Mouse (Mus musculus): ENCODE data around the gene Dip2a. TPM values are rescaled to one million over a fixed set of nuclear protein-coding genes. Genes with fewer than 3 reads are reported as not detected.

The Dip2a gene
- polyA plus RNA-seq, 1 experiment: 2.1 TPM

- H3K9me3 ChIP-seq: no peaks in the 10 kb centered on the region
- no peaks in the 10 kb centered on the region for H3K36me3 ChIP-seq (replicated peaks; ENCODE audit: low read length)
- peaks cover 15% of the 10 kb centered on the region for H3K27me3 ChIP-seq (replicated peaks)
- H3K4me3 ChIP-seq (replicated peaks): no peak within 1 kb of the TSS
- TF ChIP-seq FLI1 (IDR thresholded peaks at IDR 0.05; ENCODE audit: low read length) (no peak), GATA1 (IDR thresholded peaks at IDR 0.05; ENCODE audit: borderline replicate concordance, low read length) (no peak)
- peaks cover 23% of the 10 kb centered on the region for H3K4me1 ChIP-seq
Measured at GRCm38 (mm10) chr10:76253536-76253935, 91.6 kb downstream of the Dip2a start, which contains the start of gene S100b. S100b (plus strand) TSS chr10:76253853.

DNA sequence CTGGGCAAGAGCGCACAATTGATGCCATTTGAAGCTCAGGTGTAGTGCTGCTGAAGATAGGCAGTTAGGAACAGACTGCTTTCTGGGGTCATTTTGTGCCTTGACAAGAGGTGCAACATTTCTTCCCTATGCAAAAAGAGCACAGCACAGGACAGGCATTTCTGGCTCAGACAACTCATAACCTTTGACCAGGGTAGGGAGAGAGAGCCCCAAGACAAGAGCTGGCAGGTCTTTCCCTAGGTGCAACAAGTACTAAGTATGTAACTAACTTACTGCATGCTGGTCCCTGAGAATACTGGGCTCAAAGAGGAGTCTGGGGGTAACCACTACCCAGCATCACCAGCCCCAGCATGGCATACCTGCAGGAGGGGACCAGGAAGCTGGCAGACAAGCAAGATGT, 92.0 kb downstream of the Dip2a start:
- no peaks in the 10 kb centered on the region for H3K36me3 ChIP-seq (replicated peaks; ENCODE audit: low read length)
- no peak overlapping the region for H3K4me3 ChIP-seq (replicated peaks)
- H3K27me3 ChIP-seq (replicated peaks): peaks cover 19% of the 10 kb centered on the region
- peaks cover 19% of the 10 kb centered on the region for H3K4me1 ChIP-seq
- H3K9me3 ChIP-seq: no peaks in the 10 kb centered on the region
- TF ChIP-seq GATA1 (IDR thresholded peaks at IDR 0.05; ENCODE audit: borderline replicate concordance, low read length) (no peak), FLI1 (IDR thresholded peaks at IDR 0.05; ENCODE audit: low read length) (no peak)

- peaks cover 27% of the 10 kb centered on the region for H3K27me3 ChIP-seq (replicated peaks)
- no peaks in the 10 kb centered on the region for H3K36me3 ChIP-seq (replicated peaks; ENCODE audit: low read length)
Measured at GRCm38 (mm10) chr10:76250870-76251269, 94.2 kb downstream of the Dip2a start.

DNA sequence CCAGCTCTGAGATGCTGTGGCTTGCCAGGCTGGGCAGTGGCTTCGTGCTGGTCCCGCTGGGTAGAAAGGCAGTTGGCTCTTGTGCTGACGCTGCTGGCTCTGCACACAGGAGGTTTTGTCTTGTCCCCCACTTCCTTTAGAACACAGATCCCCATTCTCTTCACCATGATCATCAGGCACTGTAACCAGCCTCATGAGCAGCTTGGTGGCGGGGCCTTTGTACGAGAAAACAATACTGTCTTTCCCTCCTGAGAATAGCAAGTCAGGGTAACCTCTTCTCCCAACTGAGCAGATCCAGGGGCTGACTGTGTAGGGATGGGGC, 96.5 kb downstream of the Dip2a start:
- peaks cover 5% of the 10 kb centered on the region for H3K4me1 ChIP-seq

More at GRCm38 (mm10) chr10:76250870-76251269, 94.2 kb downstream of the Dip2a start:
- TF ChIP-seq FLI1 (IDR thresholded peaks at IDR 0.05; ENCODE audit: low read length) (no peak), GATA1 (IDR thresholded peaks at IDR 0.05; ENCODE audit: borderline replicate concordance, low read length) (no peak)
- no peaks in the 10 kb centered on the region for H3K9me3 ChIP-seq
- H3K4me3 ChIP-seq (replicated peaks): no peak overlapping the region
- H3K4me1 ChIP-seq: peaks cover 5% of the 10 kb centered on the region

GRCm38 (mm10) chr10:76247960-76248646, 97.0 kb downstream of the Dip2a start:
- no peak overlapping the region for H3K4me3 ChIP-seq (replicated peaks)
- peaks cover 5% of the 10 kb centered on the region for H3K4me1 ChIP-seq
- no peak for TF ChIP-seq FLI1 (IDR thresholded peaks at IDR 0.05; ENCODE audit: low read length)
- TF ChIP-seq GATA1 (IDR thresholded peaks at IDR 0.05; ENCODE audit: borderline replicate concordance, low read length): no peak
- H3K27me3 ChIP-seq (replicated peaks): peaks cover 22% of the 10 kb centered on the region
- H3K36me3 ChIP-seq (replicated peaks; ENCODE audit: low read length): no peaks in the 10 kb centered on the region
- peaks cover 8% of the 10 kb centered on the region; the same call in 1 of the 2 replicates for H3K9me3 ChIP-seq

More for the DNA sequence above, 96.5 kb downstream of the Dip2a start:
- Histone ChIP-seq H3K9me3 (peaks cover 4% of the 10 kb centered on the region; the same call in 1 of the 2 replicates), H3K36me3 (replicated peaks; ENCODE audit: low read length) (no peaks in the 10 kb centered on the region), H3K4me3 (replicated peaks) (no peak overlapping the region), H3K27me3 (replicated peaks) (peaks cover 24% of the 10 kb centered on the region)
- TF ChIP-seq FLI1 (IDR thresholded peaks at IDR 0.05; ENCODE audit: low read length) (no peak), GATA1 (IDR thresholded peaks at IDR 0.05; ENCODE audit: borderline replicate concordance, low read length) (no peak)

- Histone ChIP-seq H3K4me3 (replicated peaks) (no peak overlapping the region), H3K36me3 (replicated peaks; ENCODE audit: low read length) (no peaks in the 10 kb centered on the region), H3K4me1 (no peaks in the 10 kb centered on the region; the same call in 1 of the 2 replicates), H3K27me3 (replicated peaks) (peaks cover 26% of the 10 kb centered on the region), H3K9me3 (peaks cover 8% of the 10 kb centered on the region; the same call in 1 of the 2 replicates)
- no peak for TF ChIP-seq FLI1 (IDR thresholded peaks at IDR 0.05; ENCODE audit: low read length)
- no peak for TF ChIP-seq GATA1 (IDR thresholded peaks at IDR 0.05; ENCODE audit: borderline replicate concordance, low read length)
Measured at GRCm38 (mm10) chr10:76246601-76247000, 98.5 kb downstream of the Dip2a start.

DNA sequence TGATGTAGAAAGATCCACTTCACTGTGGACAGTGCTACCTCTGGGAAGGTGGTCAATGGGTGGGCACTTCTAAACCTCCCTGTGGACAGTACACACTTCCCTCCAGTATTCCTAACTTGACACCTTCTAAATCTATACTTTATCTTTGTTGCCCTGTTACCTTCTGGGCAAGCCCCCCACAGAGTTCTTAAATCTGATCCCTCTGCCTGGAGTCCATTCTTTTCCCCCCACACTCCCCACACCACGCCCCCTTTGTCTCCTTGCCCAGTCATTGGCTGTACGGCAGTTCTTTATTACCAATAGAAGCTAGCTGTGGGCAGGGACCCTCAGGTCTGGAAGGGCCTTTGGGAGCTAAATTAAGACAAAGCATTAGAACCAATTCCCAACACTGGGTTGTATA, 100.0 kb downstream of the Dip2a start:
- Histone ChIP-seq H3K9me3 (peaks cover 8% of the 10 kb centered on the region; the same call in 1 of the 2 replicates), H3K36me3 (replicated peaks; ENCODE audit: low read length) (no peaks in the 10 kb centered on the region), H3K4me3 (replicated peaks) (no peak overlapping the region), H3K27me3 (replicated peaks) (peaks cover 27% of the 10 kb centered on the region), H3K4me1 (no peaks in the 10 kb centered on the region; the same call in 1 of the 2 replicates)
- TF ChIP-seq FLI1 (IDR thresholded peaks at IDR 0.05; ENCODE audit: low read length): no peak
- TF ChIP-seq GATA1 (IDR thresholded peaks at IDR 0.05; ENCODE audit: borderline replicate concordance, low read length): no peak

DNA sequence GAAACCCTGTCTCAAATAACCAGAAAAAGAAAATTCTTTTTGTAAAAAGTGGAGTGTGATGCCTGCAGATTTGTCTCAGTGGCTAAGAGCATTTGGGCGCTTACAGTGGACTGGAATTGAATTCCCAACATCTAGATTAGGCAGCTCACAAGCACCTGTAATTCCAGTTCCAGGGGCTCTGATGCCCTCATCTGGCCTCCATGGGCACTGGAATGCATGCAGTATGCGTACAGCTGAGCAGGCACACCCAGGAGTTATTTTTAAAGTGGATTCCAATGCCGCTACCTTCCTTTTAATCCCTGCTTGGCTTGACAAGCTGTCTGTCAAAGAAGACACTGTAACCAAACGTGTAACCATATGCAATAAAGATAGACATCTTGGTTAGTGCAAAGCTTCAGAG, 105.7 kb downstream of the Dip2a start:
- TF ChIP-seq GATA1 (IDR thresholded peaks at IDR 0.05; ENCODE audit: borderline replicate concordance, low read length) (no peak), FLI1 (IDR thresholded peaks at IDR 0.05; ENCODE audit: low read length) (no peak)
- H3K36me3 ChIP-seq (replicated peaks; ENCODE audit: low read length): peaks cover 13% of the 10 kb centered on the region
- peaks cover 22% of the 10 kb centered on the region for H3K4me1 ChIP-seq
- H3K4me3 ChIP-seq (replicated peaks): no peak overlapping the region
- H3K9me3 ChIP-seq: peaks cover 8% of the 10 kb centered on the region; the same call in 1 of the 2 replicates
- H3K27me3 ChIP-seq (replicated peaks): peaks cover 10% of the 10 kb centered on the region

- Histone ChIP-seq H3K4me1 (peaks cover 22% of the 10 kb centered on the region), H3K4me3 (replicated peaks) (peak within 1 kb of the TSS; percentile 98), H3K36me3 (replicated peaks; ENCODE audit: low read length) (peaks cover 13% of the 10 kb centered on the region), H3K9me3 (no peaks in the 10 kb centered on the region), H3K27me3 (replicated peaks) (peaks cover 5% of the 10 kb centered on the region)
- TF ChIP-seq FLI1 (IDR thresholded peaks at IDR 0.05; ENCODE audit: low read length) (no peak), GATA1 (IDR thresholded peaks at IDR 0.05; ENCODE audit: borderline replicate concordance, low read length) (no peak)
Measured at GRCm38 (mm10) chr10:76237341-76238225, 107.5 kb downstream of the Dip2a start, which contains the start of gene Prmt2. Prmt2 (minus strand) TSS chr10:76237865.

Measured in megakaryocyte, embryonic 14.5 days (primary cell).